Mouse (Mus musculus): ENCODE measurements around the gene Wdpcp. TPM values are rescaled to one million over a fixed set of nuclear protein-coding genes. Genes with fewer than 3 reads are reported as not detected.

Wdpcp gene
- polyA plus RNA-seq, 1 experiment from 2014 or later = 13.5 TPM

GRCm38 (mm10) chr11:21826521-21826920, 254.5 kb downstream of the Wdpcp start:
- no peaks in the 10 kb centered on the region for H3K27me3 ChIP-seq
- 68% methylated on average over 1 of the region's 1 CpGs for whole genome bisulfite sequencing
- no peak overlapping the region for H3K4me2 ChIP-seq (replicated peaks)
- no peaks in the 10 kb centered on the region for H3K4me1 ChIP-seq
- no peak overlapping the region for H3K4me3 ChIP-seq
- H3K27ac ChIP-seq = no peak overlapping the region
- no peak for ATAC-seq (ENCODE audit: low FRiP score)
- H3K36me3 ChIP-seq = no peaks in the 10 kb centered on the region
- H3K9ac ChIP-seq = no peak overlapping the region
- H3K9me3 ChIP-seq (replicated peaks) = no peaks in the 10 kb centered on the region

GRCm38 (mm10) chr11:21847040-21847439, 275.0 kb downstream of the Wdpcp start:
- Histone ChIP-seq H3K27me3 (no peaks in the 10 kb centered on the region), H3K9me3 (replicated peaks) (no peaks in the 10 kb centered on the region), H3K4me2 (replicated peaks) (no peak overlapping the region), H3K27ac (no peak overlapping the region), H3K4me3 (no peak overlapping the region), H3K36me3 (no peaks in the 10 kb centered on the region), H3K4me1 (no peaks in the 10 kb centered on the region), H3K9ac (no peak overlapping the region)
- no peak for ATAC-seq (ENCODE audit: low FRiP score)
- 96% methylated on average over 2 of the region's 2 CpGs for whole genome bisulfite sequencing

- Histone ChIP-seq H3K4me3 (no peak overlapping the region), H3K9me3 (replicated peaks) (no peaks in the 10 kb centered on the region), H3K4me2 (replicated peaks) (no peak overlapping the region), H3K9ac (no peak overlapping the region), H3K27me3 (no peaks in the 10 kb centered on the region), H3K4me1 (peaks cover 10% of the 10 kb centered on the region), H3K27ac (peak overlapping the region; percentile 55; the same call in 1 of the 2 replicates), H3K36me3 (no peaks in the 10 kb centered on the region)
- WGBS = 43% methylated on average over 6 of the region's 6 CpGs
- ATAC-seq (ENCODE audit: low FRiP score) = peak; percentile 83
These were observed 292.0 kb downstream of the Wdpcp start for GRCm38 (mm10) chr11:21864000-21864399.

- 68% methylated on average over 6 of the region's 6 CpGs for WGBS
- no peak overlapping the region for H3K4me2 ChIP-seq (replicated peaks)
- ATAC-seq (ENCODE audit: low FRiP score) = peak; percentile 29; the same call in 1 of the 2 replicates
- H3K36me3 ChIP-seq = no peaks in the 10 kb centered on the region
- H3K27ac ChIP-seq = peak overlapping the region; percentile 55; the same call in 1 of the 2 replicates
- H3K27me3 ChIP-seq = no peaks in the 10 kb centered on the region
- H3K9ac ChIP-seq = no peak overlapping the region
- no peaks in the 10 kb centered on the region for H3K9me3 ChIP-seq (replicated peaks)
- peaks cover 10% of the 10 kb centered on the region for H3K4me1 ChIP-seq
- H3K4me3 ChIP-seq = no peak overlapping the region
These were observed 292.5 kb downstream of the Wdpcp start for GRCm38 (mm10) chr11:21864516-21864915.

GRCm38 (mm10) chr11:21868675-21869074, 296.6 kb downstream of the Wdpcp start:
- Histone ChIP-seq H3K27me3 (no peaks in the 10 kb centered on the region), H3K9ac (no peak overlapping the region), H3K27ac (no peak overlapping the region), H3K4me2 (replicated peaks) (no peak overlapping the region), H3K4me1 (peaks cover 9% of the 10 kb centered on the region), H3K9me3 (replicated peaks) (no peaks in the 10 kb centered on the region), H3K4me3 (no peak overlapping the region), H3K36me3 (no peaks in the 10 kb centered on the region)
- WGBS = 60% methylated on average over 3 of the region's 3 CpGs
- ATAC-seq (ENCODE audit: low FRiP score) = no peak

GRCm38 (mm10) chr11:21870863-21871262, 298.8 kb downstream of the Wdpcp start:
- H3K4me1 ChIP-seq = no peaks in the 10 kb centered on the region
- H3K36me3 ChIP-seq = no peaks in the 10 kb centered on the region
- H3K9me3 ChIP-seq (replicated peaks) = no peaks in the 10 kb centered on the region
- no peak for ATAC-seq (ENCODE audit: low FRiP score)
- H3K4me2 ChIP-seq (replicated peaks) = no peak overlapping the region
- no peak overlapping the region for H3K27ac ChIP-seq
- H3K4me3 ChIP-seq = no peak overlapping the region
- no peak overlapping the region for H3K9ac ChIP-seq
- no peaks in the 10 kb centered on the region for H3K27me3 ChIP-seq
- 91% methylated on average over 1 of the region's 1 CpGs for WGBS

- H3K27me3 ChIP-seq = no peaks in the 10 kb centered on the region
- H3K4me1 ChIP-seq = no peaks in the 10 kb centered on the region
- H3K27ac ChIP-seq = no peak overlapping the region
- no peak overlapping the region for H3K4me3 ChIP-seq
- no peaks in the 10 kb centered on the region for H3K36me3 ChIP-seq
- no peak overlapping the region for H3K4me2 ChIP-seq (replicated peaks)
- no peaks in the 10 kb centered on the region for H3K9me3 ChIP-seq (replicated peaks)
- no peak overlapping the region for H3K9ac ChIP-seq
- no peak for ATAC-seq (ENCODE audit: low FRiP score)
- 83% methylated on average over 4 of the region's 4 CpGs for WGBS
These were observed 299.7 kb downstream of the Wdpcp start for GRCm38 (mm10) chr11:21871728-21872127.

- 80% methylated on average over 2 of the region's 2 CpGs for WGBS
- no peaks in the 10 kb centered on the region for H3K4me1 ChIP-seq
- ATAC-seq (ENCODE audit: low FRiP score) = no peak
- no peaks in the 10 kb centered on the region for H3K36me3 ChIP-seq
- H3K9me3 ChIP-seq (replicated peaks) = no peaks in the 10 kb centered on the region
- no peak overlapping the region for H3K27ac ChIP-seq
- no peak overlapping the region for H3K4me3 ChIP-seq
- no peaks in the 10 kb centered on the region for H3K27me3 ChIP-seq
- H3K4me2 ChIP-seq (replicated peaks) = no peak overlapping the region
- H3K9ac ChIP-seq = no peak overlapping the region
These were observed 303.0 kb downstream of the Wdpcp start for GRCm38 (mm10) chr11:21875077-21875476.

GRCm38 (mm10) chr11:21894696-21895095, 322.7 kb downstream of the Wdpcp start:
- no peaks in the 10 kb centered on the region for H3K36me3 ChIP-seq
- ATAC-seq (ENCODE audit: low FRiP score) = no peak
- WGBS = 90% methylated on average over 3 of the region's 3 CpGs
- H3K27me3 ChIP-seq = no peaks in the 10 kb centered on the region
- no peak overlapping the region for H3K4me3 ChIP-seq
- H3K4me2 ChIP-seq (replicated peaks) = no peak overlapping the region
- H3K9ac ChIP-seq = no peak overlapping the region
- no peaks in the 10 kb centered on the region for H3K9me3 ChIP-seq (replicated peaks)
- H3K4me1 ChIP-seq = no peaks in the 10 kb centered on the region
- no peak overlapping the region for H3K27ac ChIP-seq

GRCm38 (mm10) chr11:21922531-21922930, 350.5 kb downstream of the Wdpcp start:
- no peak overlapping the region for H3K9ac ChIP-seq
- H3K27ac ChIP-seq = no peak overlapping the region
- no peaks in the 10 kb centered on the region for H3K27me3 ChIP-seq
- 87% methylated on average over 3 of the region's 3 CpGs for WGBS
- no peak overlapping the region for H3K4me2 ChIP-seq (replicated peaks)
- H3K36me3 ChIP-seq = no peaks in the 10 kb centered on the region
- no peak for ATAC-seq (ENCODE audit: low FRiP score)
- no peaks in the 10 kb centered on the region for H3K9me3 ChIP-seq (replicated peaks)
- H3K4me3 ChIP-seq = no peak overlapping the region
- no peaks in the 10 kb centered on the region for H3K4me1 ChIP-seq

Small RNA genes lying within 50 kb of the gene (microRNA-seq; reads per million reads assigned to microRNA genes)
- gene Gm22990 = not detected

Other genes starting within 250 kb of the Wdpcp start
- gene Ugp2, start 201.0 kb upstream of the Wdpcp start, polyA plus RNA-seq (2016; fragmentation: Nextera tagmentation; extraction: Ambion mirVana) = 77.8 and 88.7 TPM in 2 replicates
- 319 and 351 TPM in 2 replicates for gene Mdh1, start 132 bp downstream of the Wdpcp start, polyA plus RNA-seq (2016; fragmentation: Nextera tagmentation; extraction: Ambion mirVana)